Mouse (Mus musculus) layer of hippocampus, postnatal 14 days (tissue): ENCODE measurements around the gene Mrpl20. TPM values are rescaled to one million over a fixed set of nuclear protein-coding genes. Genes with fewer than 3 reads are reported as not detected.

Experiments used
- DNase-seq, 2 experiments: peaks; one replicate each; pipeline ENCODE4 v3.0.0; 2021 to 2022; ENCODE audit warnings: low spot score in 2 of 2, mixed read lengths in 1 of 2
- microRNA-seq, 2 experiments: library from miRNA; unstranded; fragments of <30 nt; microRNA quantifications; one replicate each; pipeline ENCODE4 v1.2.0; 2021
- total RNA-seq, 2 experiments: library from RNA; stranded (reverse); gene quantifications; 2 replicates each; pipeline ENCODE4 v1.2.3; 2021

Mrpl20 gene
- total RNA-seq, 2 experiments from 2014 or later, result 105 to 109 TPM

GRCm38 (mm10) chr4:155851368-155851767, 48.7 kb downstream of the Mrpl20 start:
- no peak for DNase-seq

- DNase-seq, result no peak
Measured at GRCm38 (mm10) chr4:155851951-155852411, 49.3 kb downstream of the Mrpl20 start.

GRCm38 (mm10) chr4:155853421-155853820, 50.7 kb downstream of the Mrpl20 start:
- no peak for DNase-seq

- DNase-seq, result no peak
Measured at GRCm38 (mm10) chr4:155854991-155855390, 52.3 kb downstream of the Mrpl20 start.

GRCm38 (mm10) chr4:155856071-155856470, 53.4 kb downstream of the Mrpl20 start:
- no peak for DNase-seq

GRCm38 (mm10) chr4:155856881-155857280, 54.2 kb downstream of the Mrpl20 start:
- DNase-seq, result no peak

- no peak for DNase-seq
Measured at GRCm38 (mm10) chr4:155859318-155859717, 56.6 kb downstream of the Mrpl20 start.

Small RNA genes within 50 kb of the gene (microRNA-seq; reads per million reads assigned to microRNA genes)
- gene Gm27743, result 0 reads per million in 2 experiments

Other genes starting within 250 kb of the Mrpl20 start
- 10 to 100 TPM; 61.0 to 68.9 TPM for gene Nadk, start 240.5 kb upstream of the Mrpl20 start, total RNA-seq
- 10 to 100 TPM; 41.4 to 46.1 TPM for gene Slc35e2, start 201.5 kb upstream of the Mrpl20 start, total RNA-seq
- gene Cdk11b, start 178.0 kb upstream of the Mrpl20 start, total RNA-seq, result 10 to 100 TPM; 45.4 to 50.7 TPM
- not detected for gene Gm10563, start 157.5 kb upstream of the Mrpl20 start, total RNA-seq
- gene Mmp23, start 149.5 kb upstream of the Mrpl20 start, total RNA-seq, result 1 to 10 TPM; 1.5 to 4.7 TPM
- 10 to 100 TPM; 86.7 to 87.7 TPM for gene Mib2, start 133.7 kb upstream of the Mrpl20 start, total RNA-seq
- 10 to 100 TPM; 22.5 to 26.4 TPM for gene Fndc10, start 108.5 kb upstream of the Mrpl20 start, total RNA-seq
- gene Ssu72, start 98.1 kb upstream of the Mrpl20 start, total RNA-seq, result 10 to 100 TPM; 65.7 to 79.1 TPM
- 10 to 100 TPM; 41.6 to 45.7 TPM for gene Tmem240, start 68.1 kb upstream of the Mrpl20 start, total RNA-seq
- gene Atad3a, start 41.8 kb upstream of the Mrpl20 start, total RNA-seq, result 10 to 100 TPM; 52.5 to 59.7 TPM
- 10 to 100 TPM; 13.5 to 16.8 TPM for gene Vwa1, start 28.2 kb upstream of the Mrpl20 start, total RNA-seq
- 10 to 100 TPM; 18.0 to 18.1 TPM for gene Tmem88b, start 17.0 kb upstream of the Mrpl20 start, total RNA-seq
- under 1 TPM in 1 of 2 experiments, not detected in 1; 0.48 TPM for gene Ankrd65, start 12.4 kb upstream of the Mrpl20 start, total RNA-seq
- gene Ccnl2, start 9.6 kb downstream of the Mrpl20 start, total RNA-seq, result 10 to 100 TPM; 77.7 to 89.3 TPM
- gene Aurkaip1, start 28.4 kb downstream of the Mrpl20 start, total RNA-seq, result 10 to 100 TPM; 83.3 to 83.7 TPM
- gene Mxra8, start 36.8 kb downstream of the Mrpl20 start, total RNA-seq, result 10 to 100 TPM; 10.0 to 12.7 TPM
- 10 to 100 TPM; 72.9 to 75.8 TPM for gene Dvl1, start 44.5 kb downstream of the Mrpl20 start, total RNA-seq
- gene Tas1r3, start 60.5 kb downstream of the Mrpl20 start, total RNA-seq, result under 1 TPM; 0.25 to 0.29 TPM
- gene Cptp, start 66.6 kb downstream of the Mrpl20 start, total RNA-seq, result 10 to 100 TPM; 29.5 to 31.2 TPM
- gene Ints11, start 66.7 kb downstream of the Mrpl20 start, total RNA-seq, result 10 to 100 TPM; 29.4 to 33.0 TPM
- 10 to 100 TPM; 61.3 to 65.4 TPM for gene Pusl1, start 88.9 kb downstream of the Mrpl20 start, total RNA-seq
- gene Acap3, start 88.9 kb downstream of the Mrpl20 start, total RNA-seq, result 100 to 1,000 TPM; 143 to 160 TPM
- 10 to 100 TPM; 75.2 to 78.9 TPM for gene Ube2j2, start 141.0 kb downstream of the Mrpl20 start, total RNA-seq
- 10 to 100 TPM; 15.9 to 21.1 TPM for gene C1qtnf12, start 159.4 kb downstream of the Mrpl20 start, total RNA-seq
- 1 to 10 TPM; 9.0 to 9.7 TPM for gene B3galt6, start 189.8 kb downstream of the Mrpl20 start, total RNA-seq
- 100 to 1,000 TPM; 154 to 157 TPM for gene Sdf4, start 190.0 kb downstream of the Mrpl20 start, total RNA-seq
- gene Tnfrsf4, start 211.0 kb downstream of the Mrpl20 start, total RNA-seq, result 1 to 10 TPM; 1.0 to 1.1 TPM
- gene Tnfrsf18, start 223.3 kb downstream of the Mrpl20 start, total RNA-seq, result not detected